Mouse (Mus musculus) midbrain, postnatal 0 days (tissue): ENCODE measurements around the gene Slc38a9. TPM values are rescaled to one million over a fixed set of nuclear protein-coding genes. Genes with fewer than 3 reads are reported as not detected.

Experiments
- ATAC-seq: fragments of 200-750 bp; cut with Nextera tagmentation; 2 replicates; pipeline ENCODE4 v1.8.0; 2017; ENCODE audit warnings: moderate number of reproducible peaks, mild to moderate bottlenecking, moderate TSS enrichment, moderate library complexity; ENCODE audit not compliant: low FRiP score
- DNase-seq: peaks from one replicate; pipeline ENCODE4 v3.0.0-alpha.2; 2015; ENCODE audit warnings: low spot score
- H3K27ac ChIP-seq: fragments of 300-500 bp; sonication (generic); 2 replicates; pipeline ENCODE4 v1.5.1; 2014; ENCODE audit warnings: low read depth, mild to moderate bottlenecking, low read length, mixed read lengths
- H3K27me3 ChIP-seq: fragments of 300-500 bp; sonication (generic); 2 replicates; pipeline ENCODE4 v1.6.1; 2014; ENCODE audit warnings: low read length, control low read depth, mixed read lengths; ENCODE audit not compliant: insufficient read depth
- H3K36me3 ChIP-seq: fragments of 300-500 bp; sonication (generic); 2 replicates; pipeline ENCODE4 v1.6.1; 2014; ENCODE audit warnings: low read length, control low read depth, mixed read lengths; ENCODE audit not compliant: insufficient read depth
- H3K4me1 ChIP-seq: fragments of 300-500 bp; sonication (generic); 2 replicates; pipeline ENCODE4 v1.6.1; 2014; ENCODE audit warnings: mild to moderate bottlenecking, control low read depth, antibody characterized with exemption, low read length, mixed read lengths; ENCODE audit not compliant: insufficient read depth
- H3K4me2 ChIP-seq: fragments of 300-500 bp; sonication (generic); 2 replicates; pipeline ENCODE4 v1.6.1; 2014; ENCODE audit warnings: low read depth, mild to moderate bottlenecking, low read length, mixed read lengths; ENCODE audit not compliant: poor library complexity, severe bottlenecking
- H3K4me3 ChIP-seq: fragments of 300-500 bp; sonication (generic); 2 replicates; pipeline ENCODE4 v1.5.1; 2014; ENCODE audit warnings: low read depth, mild to moderate bottlenecking, low read length, moderate library complexity
- H3K9ac ChIP-seq: fragments of 300-500 bp; sonication (generic); replicated peaks from 2 replicates; pipeline ENCODE4 v1.6.1; 2014; ENCODE audit warnings: mild to moderate bottlenecking, low read length, moderate library complexity, mixed read lengths; ENCODE audit not compliant: poor library complexity, severe bottlenecking
- H3K9me3 ChIP-seq: fragments of 300-500 bp; sonication (generic); 2 replicates; pipeline ENCODE4 v1.6.1; 2016; ENCODE audit warnings: low read length, control low read depth
- CTCF ChIP-seq: IDR thresholded peaks from 2 replicates; pipeline ENCODE4 v1.5.1; 2016; ENCODE audit warnings: antibody characterized with exemption, mild to moderate bottlenecking
- WGBS: fragments of 180-500 bp; shearing (Covaris S2); extraction: QIAGEN DNeasy Blood & Tissue Kit; methylation state at CpG from one replicate; pipeline ENCODE4 v1.1.7; 2014; 5-methylcytosine and 5-hydroxymethylcytosine counted together
- polyA plus RNA-seq: library from polyadenylated mRNA; unstranded; fragments of >200 nt; fragmentation: Nextera tagmentation; extraction: Ambion mirVana; gene quantifications from 2 replicates; pipeline ENCODE4 v1.2.1, GENCODE M21; 2015
- total RNA-seq: library from RNA; depleted of rRNA; stranded (reverse); fragments of >200 nt; gene quantifications from 2 replicates; pipeline ENCODE4 v1.2.3, GENCODE M21; 2014

Slc38a9 gene
- total and polyA plus RNA-seq, 2 experiments from 2014 or later: 10.8 to 14.4 TPM

GRCm38 (mm10) chr13:112652205-112652604 is 8.3 kb upstream of the Slc38a9 start, which contains the start of gene Ddx4:
TSS of gene Ddx4 (minus strand) at chr13:112652475.
- Histone ChIP-seq H3K27me3 (no peaks in the 10 kb centered on the region), H3K4me2 (no peak within 1 kb of the TSS), H3K27ac (no peak within 1 kb of the TSS), H3K36me3 (no peaks in the 10 kb centered on the region), H3K4me1 (no peaks in the 10 kb centered on the region), H3K4me3 (no peak within 1 kb of the TSS), H3K9me3 (peaks cover 11% of the 10 kb centered on the region; the same call in 1 of the 2 replicates), H3K9ac (no peak within 1 kb of the TSS)
- DNase-seq (no peak), ATAC-seq (no peak)
- TF ChIP-seq CTCF: no peak
- 78% methylated on average over 42 of the region's 45 CpGs for WGBS

DNA sequence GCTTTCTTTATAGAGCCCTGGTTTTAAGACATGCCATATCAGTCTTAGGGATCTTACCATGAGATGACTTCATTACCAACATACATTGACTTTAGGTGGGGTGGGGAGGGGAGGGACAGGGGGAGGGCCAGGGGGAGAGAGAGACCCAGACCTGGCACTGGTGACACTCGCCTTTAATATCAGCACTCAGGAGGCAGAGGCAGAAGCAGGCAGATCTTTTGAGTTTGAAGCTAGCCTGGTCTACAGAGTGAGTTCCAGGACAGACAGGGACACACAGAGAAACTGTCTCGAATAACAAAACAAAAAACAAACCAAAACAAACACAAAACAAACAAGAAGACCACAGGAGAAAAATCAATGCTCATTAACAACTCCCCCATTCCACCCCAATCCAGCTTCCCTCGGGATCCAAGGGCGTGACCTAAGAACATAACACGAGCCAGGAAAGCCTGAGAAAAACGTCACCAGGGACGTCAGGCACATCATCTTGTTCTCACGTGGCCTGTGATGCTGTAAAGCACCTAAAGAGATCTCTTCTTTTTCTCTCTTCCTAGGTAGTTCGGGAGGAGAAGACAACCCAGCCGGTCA is 471 bp upstream of the Slc38a9 start:
- ATAC-seq (0 out of 2 replicates have a peak, but pooled peaks have one; percentile 18), DNase-seq (no peak)
- peak overlapping the region; percentile 58 for H3K4me2 ChIP-seq
- H3K9me3 ChIP-seq: no peaks in the 10 kb centered on the region
- no peaks in the 10 kb centered on the region; the same call in 1 of the 2 replicates for H3K4me1 ChIP-seq
- H3K4me3 ChIP-seq: peak overlapping the region; percentile 75
- no peak overlapping the region; the same call in 1 of the 2 replicates for H3K9ac ChIP-seq
- TF ChIP-seq CTCF: no peak
- no peaks in the 10 kb centered on the region for H3K27me3 ChIP-seq
- WGBS: 2% methylated on average over 10 of the region's 10 CpGs
- no peak overlapping the region for H3K27ac ChIP-seq
- H3K36me3 ChIP-seq: no peaks in the 10 kb centered on the region

GRCm38 (mm10) chr13:112661687-112662086 is 1.1 kb downstream of the Slc38a9 start:
- Histone ChIP-seq H3K4me1 (no peaks in the 10 kb centered on the region; the same call in 1 of the 2 replicates), H3K4me2 (peak overlapping the region; percentile 58; the same call in 1 of the 2 replicates), H3K27ac (no peak overlapping the region), H3K36me3 (no peaks in the 10 kb centered on the region), H3K4me3 (no peak overlapping the region), H3K9ac (no peak overlapping the region), H3K27me3 (no peaks in the 10 kb centered on the region), H3K9me3 (no peaks in the 10 kb centered on the region)
- DNase-seq (no peak), ATAC-seq (no peak)
- TF ChIP-seq CTCF: no peak
- 72% methylated on average over 2 of the region's 2 CpGs for WGBS

DNA sequence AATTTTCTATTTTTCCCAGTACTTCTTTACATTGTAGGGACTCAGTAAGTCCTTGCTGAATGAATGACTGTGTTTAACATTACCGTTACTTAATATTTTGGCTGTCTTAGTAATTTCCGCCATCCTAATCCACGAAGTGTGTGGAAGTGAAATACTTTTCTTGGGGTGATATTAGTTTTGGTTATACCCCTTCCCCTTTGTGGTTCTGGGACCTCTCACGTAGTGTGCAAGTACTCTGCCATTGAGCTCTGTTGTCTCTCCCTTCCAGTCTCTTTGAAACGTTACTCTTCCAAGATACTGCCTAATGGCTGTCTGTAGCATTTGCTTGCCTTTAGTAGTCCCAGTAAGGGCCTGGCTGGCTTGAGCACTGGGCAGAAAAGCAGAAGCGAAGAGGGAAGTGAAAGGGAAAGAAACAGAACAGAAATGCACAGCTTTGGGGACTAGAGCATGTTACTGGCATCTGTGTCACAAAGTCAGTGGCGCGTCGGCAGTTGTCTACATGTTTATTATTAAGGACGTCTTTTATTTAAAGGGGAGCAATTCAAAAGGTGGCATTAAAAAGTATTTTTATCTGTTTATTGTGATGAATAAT is 6.0 kb downstream of the Slc38a9 start:
- whole genome bisulfite sequencing: 90% methylated on average over 10 of the region's 10 CpGs
- no peak for ATAC-seq
- TF ChIP-seq CTCF: no peak

DNA sequence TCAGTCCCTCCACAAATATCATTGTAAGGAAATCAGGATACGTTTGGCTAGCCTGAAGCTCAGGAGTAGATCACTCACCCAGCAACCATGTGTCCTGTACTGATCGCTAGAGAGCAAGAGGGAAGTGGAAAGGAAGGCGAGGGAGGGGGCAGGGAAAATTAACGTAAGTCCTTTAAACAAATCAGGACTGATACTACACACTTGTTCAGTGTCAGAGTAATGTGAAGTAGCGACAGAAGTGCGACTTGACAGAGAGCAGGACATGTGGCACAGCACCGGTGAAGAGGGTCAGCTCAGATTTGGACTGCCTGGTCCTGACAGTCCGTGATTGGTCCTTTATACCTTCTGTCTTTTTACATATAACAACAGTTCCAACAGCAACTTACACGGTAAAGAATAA is 6.7 kb downstream of the Slc38a9 start:
- H3K36me3 ChIP-seq: peaks cover 12% of the 10 kb centered on the region; the same call in 1 of the 2 replicates
- no peak for ATAC-seq
- H3K4me1 ChIP-seq: no peaks in the 10 kb centered on the region
- 86% methylated on average over 9 of the region's 9 CpGs for WGBS
- TF ChIP-seq CTCF: no peak
- no peaks in the 10 kb centered on the region for H3K27me3 ChIP-seq
- no peak overlapping the region for H3K4me3 ChIP-seq
- no peak for DNase-seq
- no peaks in the 10 kb centered on the region for H3K9me3 ChIP-seq
- no peak overlapping the region for H3K9ac ChIP-seq
- no peak overlapping the region for H3K27ac ChIP-seq
- H3K4me2 ChIP-seq: no peak overlapping the region

More for the DNA sequence above, 6.0 kb downstream of the Slc38a9 start:
- H3K4me2 ChIP-seq: no peak overlapping the region
- no peak overlapping the region for H3K27ac ChIP-seq
- DNase-seq: no peak
- H3K9ac ChIP-seq: no peak overlapping the region
- H3K4me1 ChIP-seq: no peaks in the 10 kb centered on the region; the same call in 1 of the 2 replicates
- H3K4me3 ChIP-seq: no peak overlapping the region
- 0 out of 2 replicates have a peak, but pooled peaks cover 5% of the 10 kb centered on the region for H3K36me3 ChIP-seq
- H3K27me3 ChIP-seq: no peaks in the 10 kb centered on the region
- no peaks in the 10 kb centered on the region for H3K9me3 ChIP-seq

GRCm38 (mm10) chr13:112671708-112672107 is 11.2 kb downstream of the Slc38a9 start:
- H3K4me3 ChIP-seq: no peak overlapping the region
- H3K4me2 ChIP-seq: no peak overlapping the region
- no peak overlapping the region for H3K9ac ChIP-seq
- DNase-seq (no peak), ATAC-seq (no peak)
- no peak overlapping the region for H3K27ac ChIP-seq
- peaks cover 12% of the 10 kb centered on the region; the same call in 1 of the 2 replicates for H3K36me3 ChIP-seq
- WGBS: 74% methylated on average over 13 of the region's 13 CpGs
- no peaks in the 10 kb centered on the region for H3K4me1 ChIP-seq
- no peaks in the 10 kb centered on the region for H3K9me3 ChIP-seq
- no peaks in the 10 kb centered on the region for H3K27me3 ChIP-seq
- TF ChIP-seq CTCF: no peak
